Mouse (Mus musculus) hindbrain, postnatal 0 days (tissue): ENCODE measurements around the gene Rims3. TPM values are rescaled to one million over a fixed set of nuclear protein-coding genes. Genes with fewer than 3 reads are reported as not detected.
A peak's percentile ranks its signal among the peaks of the same experiment; 100 is the strongest.

Source experiments
- ATAC-seq: fragments of 200-750 bp; cut with Nextera tagmentation; 2 replicates; pipeline ENCODE4 v1.8.0; 2017; ENCODE audit warnings: mild to moderate bottlenecking, moderate TSS enrichment, moderate library complexity
- DNase-seq: peaks from one replicate; pipeline ENCODE4 v3.0.0-alpha.2; 2015; ENCODE audit warnings: low spot score
- H3K27ac ChIP-seq: fragments of 300-500 bp; sonication (generic); 2 replicates; pipeline ENCODE4 v1.5.1; 2014; ENCODE audit warnings: mild to moderate bottlenecking
- H3K27me3 ChIP-seq: fragments of 300-500 bp; sonication (generic); 2 replicates; pipeline ENCODE4 v1.6.1; 2014; ENCODE audit warnings: low read length, mixed read lengths; ENCODE audit not compliant: insufficient read depth
- H3K36me3 ChIP-seq: fragments of 300-500 bp; sonication (generic); 2 replicates; pipeline ENCODE4 v1.6.1; 2014; ENCODE audit warnings: low read length, mixed read lengths; ENCODE audit not compliant: insufficient read depth
- H3K4me1 ChIP-seq: fragments of 300-500 bp; sonication (generic); 2 replicates; pipeline ENCODE4 v1.6.1; 2014; ENCODE audit warnings: antibody characterized with exemption, low read length, mixed read lengths; ENCODE audit not compliant: insufficient read depth
- H3K4me2 ChIP-seq: fragments of 300-500 bp; sonication (generic); 2 replicates; pipeline ENCODE4 v1.6.1; 2014; ENCODE audit warnings: low read depth, mild to moderate bottlenecking, low read length, moderate library complexity, mixed read lengths
- H3K4me3 ChIP-seq: fragments of 300-500 bp; sonication (generic); 2 replicates; pipeline ENCODE4 v1.5.1; 2014; ENCODE audit warnings: low read length
- H3K9ac ChIP-seq: fragments of 300-500 bp; sonication (generic); replicated peaks from 2 replicates; pipeline ENCODE4 v1.6.1; 2014; ENCODE audit warnings: mild to moderate bottlenecking, low read length, moderate library complexity, mixed read lengths
- H3K9me3 ChIP-seq: fragments of 300-500 bp; sonication (generic); 2 replicates; pipeline ENCODE4 v1.6.1; 2016; ENCODE audit warnings: low read length, mixed read lengths
- CTCF ChIP-seq: IDR thresholded peaks from 2 replicates; pipeline ENCODE4 v1.5.1; 2016; ENCODE audit warnings: antibody characterized with exemption, control low read depth, low read depth
- WGBS: fragments of 180-500 bp; shearing (Covaris S2); extraction: QIAGEN DNeasy Blood & Tissue Kit; methylation state at CpG from one replicate; pipeline ENCODE4 v1.1.7; 2014; 5-methylcytosine and 5-hydroxymethylcytosine counted together
- polyA plus RNA-seq: library from polyadenylated mRNA; unstranded; fragments of >200 nt; fragmentation: Nextera tagmentation; extraction: Ambion mirVana; gene quantifications from 2 replicates; pipeline ENCODE4 v1.2.1, GENCODE M21; 2015
- total RNA-seq: library from RNA; depleted of rRNA; stranded (reverse); fragments of >200 nt; gene quantifications from 2 replicates; pipeline ENCODE4 v1.2.3, GENCODE M21; 2014

Gene Rims3
- total and polyA plus RNA-seq, 2 experiments from 2014 or later: 22.8 to 109 TPM

GRCm38 (mm10) chr4:120825577-120826326 is 28.9 kb upstream of the Rims3 start:
- H3K36me3 ChIP-seq: no peaks in the 10 kb centered on the region
- TF ChIP-seq CTCF: no peak; the same call in 1 of the 2 replicates
- H3K4me2 ChIP-seq: peak overlapping the region; percentile 77
- peak overlapping the region; percentile 55 for H3K4me3 ChIP-seq
- H3K9me3 ChIP-seq: no peaks in the 10 kb centered on the region
- H3K9ac ChIP-seq: peak overlapping the region; percentile 86
- WGBS: under 1% methylated on average over 48 of the region's 55 CpGs
- H3K4me1 ChIP-seq: no peaks in the 10 kb centered on the region
- peak; percentile 97 for ATAC-seq
- H3K27me3 ChIP-seq: no peaks in the 10 kb centered on the region
- peak overlapping the region; percentile 99 for H3K27ac ChIP-seq
- peak; percentile 100 for DNase-seq

GRCm38 (mm10) chr4:120826418-120826817 is 28.2 kb upstream of the Rims3 start:
- no peaks in the 10 kb centered on the region for H3K27me3 ChIP-seq
- H3K9me3 ChIP-seq: no peaks in the 10 kb centered on the region
- no peaks in the 10 kb centered on the region for H3K4me1 ChIP-seq
- 93% methylated on average over 6 of the region's 6 CpGs for WGBS
- TF ChIP-seq CTCF: no peak
- H3K9ac ChIP-seq: no peak overlapping the region; the same call in 1 of the 2 replicates
- H3K4me2 ChIP-seq: peak overlapping the region; percentile 77
- ATAC-seq (no peak), DNase-seq (no peak)
- H3K27ac ChIP-seq: peak overlapping the region; percentile 99
- H3K4me3 ChIP-seq: peak overlapping the region; percentile 55; the same call in 1 of the 2 replicates
- H3K36me3 ChIP-seq: no peaks in the 10 kb centered on the region

DNA sequence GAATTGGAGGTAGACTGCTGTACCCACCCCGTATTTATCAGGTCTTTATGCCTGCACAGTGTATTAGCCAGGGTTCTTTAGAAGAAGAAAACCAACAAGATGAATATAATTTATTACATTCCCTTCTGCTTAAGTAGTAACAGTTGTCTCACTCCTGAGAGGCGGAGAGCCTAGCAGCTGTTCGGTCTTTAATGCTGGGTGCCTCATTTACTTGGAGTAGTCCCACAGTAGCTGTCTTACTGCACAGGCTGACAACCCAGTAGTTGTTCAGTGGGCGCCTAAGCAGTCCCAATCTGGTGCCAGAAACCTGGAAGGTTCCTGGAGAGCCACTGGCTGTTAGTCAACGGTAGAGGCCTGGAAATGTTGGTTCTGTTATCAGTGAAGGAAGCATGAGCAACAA is 23.8 kb upstream of the Rims3 start:
- Histone ChIP-seq H3K9me3 (no peaks in the 10 kb centered on the region), H3K27ac (no peak overlapping the region), H3K4me1 (no peaks in the 10 kb centered on the region), H3K9ac (no peak overlapping the region), H3K36me3 (no peaks in the 10 kb centered on the region), H3K4me3 (no peak overlapping the region), H3K27me3 (no peaks in the 10 kb centered on the region), H3K4me2 (no peak overlapping the region)
- WGBS: 65% methylated on average over 5 of the region's 5 CpGs
- TF ChIP-seq CTCF: no peak
- DNase-seq: no peak
- no peak for ATAC-seq

GRCm38 (mm10) chr4:120831472-120831871 is 23.1 kb upstream of the Rims3 start, which contains the start of gene Nfyc:
Gene Nfyc, minus strand, starts transcription at chr4:120831572.
- ATAC-seq: no peak
- WGBS: 94% methylated on average over 4 of the region's 4 CpGs
- H3K27ac ChIP-seq: no peak within 1 kb of the TSS
- no peaks in the 10 kb centered on the region for H3K27me3 ChIP-seq
- H3K4me2 ChIP-seq: no peak within 1 kb of the TSS
- H3K9me3 ChIP-seq: no peaks in the 10 kb centered on the region
- H3K4me1 ChIP-seq: no peaks in the 10 kb centered on the region
- DNase-seq: no peak
- no peak within 1 kb of the TSS for H3K9ac ChIP-seq
- H3K36me3 ChIP-seq: no peaks in the 10 kb centered on the region
- H3K4me3 ChIP-seq: no peak within 1 kb of the TSS
- TF ChIP-seq CTCF: no peak

DNA sequence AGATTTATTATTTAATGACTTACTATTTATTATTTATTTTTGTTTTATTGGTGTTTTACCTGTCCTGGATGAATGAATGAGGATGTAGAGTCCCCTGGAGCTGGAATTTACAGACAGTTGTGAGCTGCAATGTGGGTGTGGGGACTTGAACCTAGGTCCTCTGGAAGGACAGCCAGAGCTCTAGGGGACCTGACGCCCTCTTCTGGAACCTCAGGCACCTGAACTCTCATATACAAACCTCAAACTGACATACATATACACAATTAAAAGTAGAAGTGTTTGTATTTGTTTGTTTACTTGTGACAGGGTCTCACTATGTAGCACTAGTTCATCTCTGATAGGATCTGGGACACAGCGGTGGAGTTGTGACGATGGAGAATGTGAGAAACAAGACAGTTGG is 13.3 kb upstream of the Rims3 start:
- H3K9ac ChIP-seq: no peak overlapping the region
- no peaks in the 10 kb centered on the region for H3K36me3 ChIP-seq
- H3K4me1 ChIP-seq: no peaks in the 10 kb centered on the region
- WGBS: 77% methylated on average over 3 of the region's 3 CpGs
- H3K9me3 ChIP-seq: no peaks in the 10 kb centered on the region
- H3K4me2 ChIP-seq: no peak overlapping the region
- no peak overlapping the region for H3K4me3 ChIP-seq
- DNase-seq (no peak), ATAC-seq (no peak)
- H3K27ac ChIP-seq: no peak overlapping the region
- TF ChIP-seq CTCF: no peak
- no peaks in the 10 kb centered on the region for H3K27me3 ChIP-seq

GRCm38 (mm10) chr4:120844423-120845082 is 10.1 kb upstream of the Rims3 start:
- Histone ChIP-seq H3K27ac (no peak overlapping the region), H3K9ac (no peak overlapping the region), H3K9me3 (no peaks in the 10 kb centered on the region), H3K36me3 (no peaks in the 10 kb centered on the region), H3K4me2 (no peak overlapping the region), H3K4me3 (no peak overlapping the region), H3K4me1 (no peaks in the 10 kb centered on the region), H3K27me3 (no peaks in the 10 kb centered on the region)
- TF ChIP-seq CTCF: no peak
- 48% methylated on average over 7 of the region's 7 CpGs for WGBS
- ATAC-seq (no peak), DNase-seq (no peak)

DNA sequence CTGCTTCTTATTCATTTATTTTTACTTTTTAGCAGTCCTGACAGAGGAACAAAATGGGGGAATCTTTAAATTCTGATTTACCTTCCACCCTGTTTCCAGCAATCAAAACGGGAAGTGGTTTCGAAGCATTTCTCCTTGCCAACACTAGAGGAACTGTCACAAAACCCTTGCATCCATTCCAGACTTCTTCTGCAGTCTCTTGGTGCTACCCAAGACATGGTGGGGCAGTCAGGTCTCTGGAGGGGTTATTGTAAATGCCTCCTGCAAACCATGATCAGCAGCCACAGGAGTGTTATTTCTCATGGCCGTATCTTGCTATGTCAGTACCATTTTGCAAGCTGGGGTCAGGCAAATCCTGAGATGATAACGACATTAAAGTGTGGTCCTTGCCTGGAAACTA is 9.5 kb upstream of the Rims3 start:
- Histone ChIP-seq H3K27ac (no peak overlapping the region), H3K27me3 (no peaks in the 10 kb centered on the region), H3K4me3 (no peak overlapping the region), H3K4me2 (no peak overlapping the region), H3K9me3 (no peaks in the 10 kb centered on the region), H3K36me3 (no peaks in the 10 kb centered on the region), H3K9ac (no peak overlapping the region), H3K4me1 (no peaks in the 10 kb centered on the region)
- ATAC-seq (no peak), DNase-seq (no peak)
- TF ChIP-seq CTCF: no peak
- 77% methylated on average over 4 of the region's 4 CpGs for WGBS
